Mouse (Mus musculus): ENCODE results near the gene Pou3f3. TPM values are rescaled to one million over a fixed set of nuclear protein-coding genes. Genes with fewer than 3 reads are reported as not detected.
A peak's percentile ranks its signal among the peaks of the same experiment; 100 is the strongest.

Gene Pou3f3
- polyA plus RNA-seq, 1 experiment, result 0.18 TPM

- Histone ChIP-seq H3K4me3 (ENCODE audit: low read depth, low read length) (no peak overlapping the region), H3K36me3 (ENCODE audit: control insufficient read depth, insufficient read depth, low read length, poor library complexity, severe bottlenecking) (no peaks in the 10 kb centered on the region), H3K27me3 (ENCODE audit: control insufficient read depth, insufficient read depth, low read length, poor library complexity, severe bottlenecking) (peaks cover 39% of the 10 kb centered on the region), H3K9ac (ENCODE audit: low read depth, poor library complexity, severe bottlenecking) (no peak overlapping the region), H3K9me3 (replicated peaks; ENCODE audit: control insufficient read depth, insufficient read depth, low read length, poor library complexity, severe bottlenecking) (no peaks in the 10 kb centered on the region), H3K4me1 (ENCODE audit: control insufficient read depth, insufficient read depth, low read length) (no peaks in the 10 kb centered on the region), H3K27ac (ENCODE audit: insufficient read depth, low read length) (no peak overlapping the region)
- TF ChIP-seq EP300 (IDR thresholded peaks at IDR 0.05; ENCODE audit: insufficient read depth, low read depth, low read length), result no peak
- no peak for TF ChIP-seq CTCF (IDR thresholded peaks at IDR 0.05; ENCODE audit: low read depth, low read length)
- TF ChIP-seq POLR2A (IDR thresholded peaks at IDR 0.05; ENCODE audit: insufficient read depth, low read length), result no peak
These were observed 2.4 kb upstream of the Pou3f3 start for GRCm38 (mm10) chr1:42693101-42693715.

GRCm38 (mm10) chr1:42693852-42694251, 1.7 kb upstream of the Pou3f3 start:
- Histone ChIP-seq H3K27ac (ENCODE audit: insufficient read depth, low read length) (no peak overlapping the region), H3K27me3 (ENCODE audit: control insufficient read depth, insufficient read depth, low read length, poor library complexity, severe bottlenecking) (peaks cover 43% of the 10 kb centered on the region), H3K9ac (ENCODE audit: low read depth, poor library complexity, severe bottlenecking) (0 out of 2 replicates have a peak overlapping the region, but pooled peaks have one; percentile 24), H3K36me3 (ENCODE audit: control insufficient read depth, insufficient read depth, low read length, poor library complexity, severe bottlenecking) (no peaks in the 10 kb centered on the region), H3K9me3 (replicated peaks; ENCODE audit: control insufficient read depth, insufficient read depth, low read length, poor library complexity, severe bottlenecking) (no peaks in the 10 kb centered on the region), H3K4me1 (ENCODE audit: control insufficient read depth, insufficient read depth, low read length) (no peaks in the 10 kb centered on the region), H3K4me3 (ENCODE audit: low read depth, low read length) (peak overlapping the region; percentile 55)
- TF ChIP-seq POLR2A (IDR thresholded peaks at IDR 0.05; ENCODE audit: insufficient read depth, low read length), result no peak

GRCm38 (mm10) chr1:42694290-42694664, 1.3 kb upstream of the Pou3f3 start:
- Histone ChIP-seq H3K27ac (ENCODE audit: insufficient read depth, low read length) (no peak overlapping the region), H3K9ac (ENCODE audit: low read depth, poor library complexity, severe bottlenecking) (peak overlapping the region; percentile 24; the same call in 1 of the 2 replicates), H3K9me3 (replicated peaks; ENCODE audit: control insufficient read depth, insufficient read depth, low read length, poor library complexity, severe bottlenecking) (no peaks in the 10 kb centered on the region), H3K36me3 (ENCODE audit: control insufficient read depth, insufficient read depth, low read length, poor library complexity, severe bottlenecking) (no peaks in the 10 kb centered on the region), H3K4me1 (ENCODE audit: control insufficient read depth, insufficient read depth, low read length) (no peaks in the 10 kb centered on the region), H3K27me3 (ENCODE audit: control insufficient read depth, insufficient read depth, low read length, poor library complexity, severe bottlenecking) (peaks cover 47% of the 10 kb centered on the region), H3K4me3 (ENCODE audit: low read depth, low read length) (peak overlapping the region; percentile 61)
- TF ChIP-seq CTCF (IDR thresholded peaks at IDR 0.05; ENCODE audit: low read depth, low read length), result no peak
- TF ChIP-seq EP300 (IDR thresholded peaks at IDR 0.05; ENCODE audit: insufficient read depth, low read depth, low read length), result no peak
- TF ChIP-seq POLR2A (IDR thresholded peaks at IDR 0.05; ENCODE audit: insufficient read depth, low read length), result no peak

- Histone ChIP-seq H3K27ac (ENCODE audit: insufficient read depth, low read length) (no peak overlapping the region), H3K27me3 (ENCODE audit: control insufficient read depth, insufficient read depth, low read length, poor library complexity, severe bottlenecking) (peaks cover 50% of the 10 kb centered on the region), H3K4me3 (ENCODE audit: low read depth, low read length) (peak overlapping the region; percentile 61)
These were observed 647 bp upstream of the Pou3f3 start for GRCm38 (mm10) chr1:42694665-42695577.

GRCm38 (mm10) chr1:42696371-42697031, 933 bp downstream of the Pou3f3 start:
- no peaks in the 10 kb centered on the region for H3K9me3 ChIP-seq (replicated peaks; ENCODE audit: control insufficient read depth, insufficient read depth, low read length, poor library complexity, severe bottlenecking)
- H3K4me3 ChIP-seq (ENCODE audit: low read depth, low read length), result peak overlapping the region; percentile 59
- H3K27ac ChIP-seq (ENCODE audit: insufficient read depth, low read length), result no peak overlapping the region
- no peak for TF ChIP-seq CTCF (IDR thresholded peaks at IDR 0.05; ENCODE audit: low read depth, low read length)
- no peak for TF ChIP-seq POLR2A (IDR thresholded peaks at IDR 0.05; ENCODE audit: insufficient read depth, low read length)
- H3K9ac ChIP-seq (ENCODE audit: low read depth, poor library complexity, severe bottlenecking), result peak overlapping the region; percentile 71
- no peaks in the 10 kb centered on the region for H3K4me1 ChIP-seq (ENCODE audit: control insufficient read depth, insufficient read depth, low read length)
- no peaks in the 10 kb centered on the region for H3K36me3 ChIP-seq (ENCODE audit: control insufficient read depth, insufficient read depth, low read length, poor library complexity, severe bottlenecking)
- peaks cover 50% of the 10 kb centered on the region for H3K27me3 ChIP-seq (ENCODE audit: control insufficient read depth, insufficient read depth, low read length, poor library complexity, severe bottlenecking)

More at GRCm38 (mm10) chr1:42694665-42695577, 647 bp upstream of the Pou3f3 start:
- Histone ChIP-seq H3K4me1 (ENCODE audit: control insufficient read depth, insufficient read depth, low read length) (no peaks in the 10 kb centered on the region), H3K36me3 (ENCODE audit: control insufficient read depth, insufficient read depth, low read length, poor library complexity, severe bottlenecking) (no peaks in the 10 kb centered on the region), H3K9ac (ENCODE audit: low read depth, poor library complexity, severe bottlenecking) (peak overlapping the region; percentile 24), H3K9me3 (replicated peaks; ENCODE audit: control insufficient read depth, insufficient read depth, low read length, poor library complexity, severe bottlenecking) (no peaks in the 10 kb centered on the region)
- TF ChIP-seq POLR2A (IDR thresholded peaks at IDR 0.05; ENCODE audit: insufficient read depth, low read length) (no peak), CTCF (IDR thresholded peaks at IDR 0.05; ENCODE audit: low read depth, low read length) (no peak), EP300 (IDR thresholded peaks at IDR 0.05; ENCODE audit: insufficient read depth, low read depth, low read length) (no peak)

Measured in ES-Bruce4 (cell line).